Mouse (Mus musculus) hindbrain, embryonic 14.5 days (tissue): Measurements from ENCODE around the gene Ndrg2. TPM values are rescaled to one million over a fixed set of nuclear protein-coding genes. Genes with fewer than 3 reads are reported as not detected.
"Not testable (repeated sequence)": the region's sequence is repeated elsewhere in the genome, so short reads cannot be mapped to it uniquely, and the experiment has no call there.

Experiments
- ATAC-seq: fragments of 200-750 bp; cut with Nextera tagmentation; 2 replicates; pipeline ENCODE4 v1.8.0; 2017; ENCODE audit warnings: moderate number of reproducible peaks, mild to moderate bottlenecking, moderate TSS enrichment, moderate library complexity; ENCODE audit not compliant: low FRiP score
- DNase-seq: peaks from one replicate; pipeline ENCODE4 v3.0.0-alpha.2; 2015; ENCODE audit warnings: low spot score
- H3K27ac ChIP-seq: fragments of 300-500 bp; sonication (generic); 2 replicates; pipeline ENCODE4 v1.5.1; 2014; ENCODE audit warnings: mild to moderate bottlenecking, moderate library complexity
- H3K27me3 ChIP-seq: fragments of 300-500 bp; sonication (generic); 2 replicates; pipeline ENCODE4 v1.6.1; 2014; ENCODE audit warnings: mild to moderate bottlenecking, low read length, mixed read lengths; ENCODE audit not compliant: control insufficient read depth, insufficient read depth
- H3K36me3 ChIP-seq: fragments of 300-500 bp; sonication (generic); replicated peaks from 2 replicates; pipeline ENCODE4 v1.6.1; 2014; ENCODE audit not compliant: control insufficient read depth, insufficient read depth
- H3K4me1 ChIP-seq: fragments of 300-500 bp; sonication (generic); replicated peaks from 2 replicates; pipeline ENCODE4 v1.6.1; 2014; ENCODE audit warnings: antibody characterized with exemption, low read length, mixed read lengths; ENCODE audit not compliant: control insufficient read depth, insufficient read depth
- H3K4me2 ChIP-seq: fragments of 300-500 bp; sonication (generic); replicated peaks from 2 replicates; pipeline ENCODE4 v1.6.1; 2014; ENCODE audit warnings: mild to moderate bottlenecking, moderate library complexity
- H3K4me3 ChIP-seq: fragments of 300-500 bp; sonication (generic); replicated peaks from 2 replicates; pipeline ENCODE4 v1.5.1; 2014; ENCODE audit warnings: mild to moderate bottlenecking, low read length
- H3K9ac ChIP-seq: fragments of 300-500 bp; sonication (generic); 2 replicates; pipeline ENCODE4 v1.6.1; 2014
- H3K9me3 ChIP-seq: fragments of 300-500 bp; sonication (generic); 2 replicates; pipeline ENCODE4 v1.6.1; 2016; ENCODE audit warnings: low read length; ENCODE audit not compliant: control insufficient read depth
- WGBS: fragments of 180-500 bp; shearing (Covaris S2); extraction: QIAGEN DNeasy Blood & Tissue Kit; methylation state at CpG from one replicate; pipeline ENCODE4 v1.1.7; 2014; 5-methylcytosine and 5-hydroxymethylcytosine counted together
- polyA plus RNA-seq: library from polyadenylated mRNA; unstranded; fragments of >200 nt; fragmentation: Nextera tagmentation; extraction: Ambion mirVana; gene quantifications from 2 replicates; pipeline ENCODE4 v1.2.1, GENCODE M21; 2014

Gene Ndrg2
- polyA plus RNA-seq, 1 experiment from 2014 or later, result 165 TPM

DNA sequence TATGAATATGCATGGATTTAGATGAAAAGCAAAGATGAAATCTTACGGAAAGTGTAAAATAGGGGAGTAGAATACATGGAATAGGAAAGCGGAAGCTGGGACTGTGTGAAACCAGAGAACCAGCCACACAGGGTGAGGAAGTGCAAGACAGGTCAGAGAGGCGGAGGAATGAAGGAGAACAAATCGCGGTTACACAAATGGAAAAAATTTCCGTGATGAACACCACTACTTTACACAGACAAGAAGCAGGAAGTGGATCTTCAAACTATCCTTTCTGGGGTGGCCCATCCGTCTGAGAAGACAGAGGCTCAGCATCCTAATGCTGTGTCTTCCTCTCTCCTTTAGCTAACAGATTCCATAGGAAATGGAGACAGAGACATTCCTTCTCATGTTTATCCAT, 58.7 kb downstream of the Ndrg2 start:
- H3K4me3 ChIP-seq, H3K4me1 ChIP-seq, H3K27ac ChIP-seq, H3K9me3 ChIP-seq, H3K9ac ChIP-seq, DNase-seq, H3K27me3 ChIP-seq, H3K36me3 ChIP-seq, H3K4me2 ChIP-seq, ATAC-seq: not testable (repeated sequence)
- WGBS, result 88% methylated on average over 7 of the region's 7 CpGs

Other genes with a start within 250 kb of the Ndrg2 start
- not detected in 2 replicates for gene Gm17079, start 218.7 kb downstream of the Ndrg2 start, polyA plus RNA-seq
- not detected in 2 replicates for gene Gm5800, start 197.0 kb downstream of the Ndrg2 start, polyA plus RNA-seq
- not detected in 2 replicates for gene Ang4, start 140.6 kb downstream of the Ndrg2 start, polyA plus RNA-seq
- gene AY358078, start 114.1 kb downstream of the Ndrg2 start, polyA plus RNA-seq, result not detected in 2 replicates
- not detected in 2 replicates for gene Ear6, start 60.5 kb downstream of the Ndrg2 start, polyA plus RNA-seq
- gene Mettl17, start 29.3 kb downstream of the Ndrg2 start, polyA plus RNA-seq, result 76.0 and 87.5 TPM in 2 replicates
- gene Slc39a2, start 21.3 kb downstream of the Ndrg2 start, polyA plus RNA-seq, result 0.95 and 1.5 TPM in 2 replicates
- gene Tppp2, start 4.3 kb upstream of the Ndrg2 start, polyA plus RNA-seq, result not detected in 2 replicates
- gene Rnase13, start 8.6 kb upstream of the Ndrg2 start, polyA plus RNA-seq, result not detected in 2 replicates
- gene Arhgef40, start 70.6 kb upstream of the Ndrg2 start, polyA plus RNA-seq, result 67.2 and 68.8 TPM in 2 replicates
- 0.29 and 0.37 TPM in 2 replicates for gene Tmem253, start 101.5 kb upstream of the Ndrg2 start, polyA plus RNA-seq
- gene Zfp219, start 106.6 kb upstream of the Ndrg2 start, polyA plus RNA-seq, result 26.4 and 28.7 TPM in 2 replicates
- gene Olfr221, start 128.3 kb upstream of the Ndrg2 start, polyA plus RNA-seq, result not detected in 2 replicates
- 447 and 451 TPM in 2 replicates for gene Hnrnpc, start 189.9 kb upstream of the Ndrg2 start, polyA plus RNA-seq
- 31.1 and 41.6 TPM in 2 replicates for gene Rpgrip1, start 196.5 kb upstream of the Ndrg2 start, polyA plus RNA-seq